Mouse (Mus musculus) cerebellum, adult 18-20 months (tissue): Measurements from ENCODE around the gene Ptpn18.

Source experiments
- DNase-seq, 2 experiments: peaks; one replicate each; pipeline ENCODE4 v3.0.0; 2021

The Ptpn18 gene

DNA sequence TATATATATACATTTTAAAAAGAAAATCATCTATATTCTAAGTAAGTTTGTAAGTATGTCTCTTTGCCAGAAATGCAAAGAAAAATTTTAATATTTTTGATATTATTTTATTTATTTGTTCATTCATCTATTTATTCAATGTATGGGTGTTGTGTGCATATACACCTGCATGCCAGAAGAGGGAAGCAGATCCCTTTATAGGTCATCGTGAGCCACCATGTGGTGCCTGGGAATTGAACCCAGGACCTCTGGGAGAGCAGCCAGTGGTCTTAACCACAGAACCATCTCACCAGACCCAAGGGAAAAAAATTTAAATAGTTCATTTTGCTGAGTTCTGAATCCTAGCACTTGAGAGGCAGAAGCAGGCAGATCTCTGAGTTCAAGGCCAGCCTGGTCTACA is 58.7 kb downstream of the Ptpn18 start:
- DNase-seq: no peak

DNA sequence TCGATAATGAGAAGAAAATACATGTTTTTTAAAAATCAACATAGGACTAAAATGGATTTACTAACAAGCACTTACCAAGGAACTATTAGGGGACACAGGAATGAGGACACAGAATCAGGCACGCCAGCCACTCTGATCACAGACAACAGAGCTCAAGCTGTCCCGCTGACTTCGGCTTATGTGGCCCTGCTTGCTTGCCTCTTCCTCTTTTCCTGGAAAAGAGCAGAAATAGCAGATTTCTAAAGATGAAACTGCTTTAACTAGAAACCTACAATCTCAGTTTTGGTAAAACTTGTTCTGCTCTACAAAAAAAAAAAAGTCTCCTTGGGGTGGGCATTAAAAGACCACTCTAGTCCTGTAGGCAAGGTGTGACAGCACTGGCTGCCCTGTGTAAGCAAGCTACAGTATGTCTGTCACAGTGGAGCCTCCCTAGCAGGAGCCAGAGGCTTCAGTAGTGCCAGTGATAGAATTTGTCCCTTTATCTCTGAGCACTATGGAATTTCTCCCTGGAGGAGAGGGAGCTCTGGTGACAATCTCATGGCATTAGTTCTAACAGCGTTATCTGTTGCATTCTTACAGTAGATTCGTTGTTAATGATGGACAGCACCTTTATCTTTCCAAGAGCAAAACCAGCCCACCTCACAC is 62.8 kb downstream of the Ptpn18 start:
- peak; percentile 40 to 50 for DNase-seq

- DNase-seq: peak; percentile 77 to 82
Observed at GRCm38 (mm10) chr1:34522850-34523244, 63.3 kb downstream of the Ptpn18 start.

- DNase-seq: peak; percentile 31 to 40
Observed at GRCm38 (mm10) chr1:34523647-34524046, 64.1 kb downstream of the Ptpn18 start.
